Mouse (Mus musculus) ES-CJ7 (cell line): ENCODE measurements around the gene Golm1.
"Not testable (repeated sequence)": the region's sequence is repeated elsewhere in the genome, so short reads cannot be mapped to it uniquely, and the experiment has no call there.

Experiments used
- DNase-seq: peaks from one replicate; pipeline ENCODE4 v3.0.0; 2011; ENCODE audit warnings: low read depth, low spot score

The Golm1 gene

GRCm38 (mm10) chr13:59675151-59676011 lies at the start of gene Golm1:
Gene Golm1 (minus strand): TSS chr13:59675811.
- DNase-seq = peak; percentile 57

GRCm38 (mm10) chr13:59722089-59722488 lies 46.5 kb upstream of the Golm1 start:
- DNase-seq = not testable (repeated sequence)

- DNase-seq = no peak
These were observed 43.9 kb upstream of the Golm1 start for GRCm38 (mm10) chr13:59719475-59719874.

GRCm38 (mm10) chr13:59718857-59719440 lies 43.3 kb upstream of the Golm1 start:
- DNase-seq = not testable (repeated sequence)

GRCm38 (mm10) chr13:59713710-59714109 lies 38.1 kb upstream of the Golm1 start:
- DNase-seq = no peak

GRCm38 (mm10) chr13:59711984-59712383 lies 36.4 kb upstream of the Golm1 start, which contains the start of gene Spata31d1b:
Gene Spata31d1b (plus strand): TSS chr13:59712284.
- DNase-seq = not testable (repeated sequence)

GRCm38 (mm10) chr13:59710230-59710629 lies 34.6 kb upstream of the Golm1 start, which contains the start of gene Spata31d1a:
Gene Spata31d1a (minus strand): TSS chr13:59710330.
- DNase-seq = peak; percentile 25

GRCm38 (mm10) chr13:59704562-59704961 lies 29.0 kb upstream of the Golm1 start:
- no peak for DNase-seq

GRCm38 (mm10) chr13:59703514-59703913 lies 27.9 kb upstream of the Golm1 start:
- DNase-seq = no peak

- not testable (repeated sequence) for DNase-seq
These were observed 24.5 kb upstream of the Golm1 start for GRCm38 (mm10) chr13:59700137-59700536.

- no peak for DNase-seq
These were observed 23.5 kb upstream of the Golm1 start for GRCm38 (mm10) chr13:59699131-59699530.

- DNase-seq = no peak
These were observed 20.2 kb upstream of the Golm1 start for GRCm38 (mm10) chr13:59695781-59696180.

GRCm38 (mm10) chr13:59694008-59694407 lies 18.4 kb upstream of the Golm1 start, which contains the start of gene 4921517D22Rik:
Gene 4921517D22Rik (minus strand): TSS chr13:59694108.
- no peak for DNase-seq

GRCm38 (mm10) chr13:59691478-59691877 lies 15.9 kb upstream of the Golm1 start:
- DNase-seq = peak; percentile 73

GRCm38 (mm10) chr13:59690576-59690975 lies 15.0 kb upstream of the Golm1 start:
- DNase-seq = peak; percentile 55

GRCm38 (mm10) chr13:59689843-59690242 lies 14.2 kb upstream of the Golm1 start:
- no peak for DNase-seq

GRCm38 (mm10) chr13:59689313-59689712 lies 13.7 kb upstream of the Golm1 start:
- no peak for DNase-seq

- DNase-seq = no peak
These were observed 12.7 kb upstream of the Golm1 start for GRCm38 (mm10) chr13:59688338-59688770.

- peak; percentile 61 for DNase-seq
These were observed 9.6 kb upstream of the Golm1 start for GRCm38 (mm10) chr13:59685236-59685635.

- peak; percentile 72 for DNase-seq
These were observed 7.0 kb upstream of the Golm1 start for GRCm38 (mm10) chr13:59682629-59683028.

GRCm38 (mm10) chr13:59679908-59680307 lies 4.3 kb upstream of the Golm1 start:
- DNase-seq = no peak

- DNase-seq = peak; percentile 77
These were observed 3.7 kb upstream of the Golm1 start for GRCm38 (mm10) chr13:59679306-59679705.
